Mouse (Mus musculus) retina, postnatal 1 day (tissue): ENCODE data around the gene Fam20b.
A peak's percentile ranks its signal among the peaks of the same experiment; 100 is the strongest.
"Not testable (repeated sequence)": the region's sequence is repeated elsewhere in the genome, so short reads cannot be mapped to it uniquely, and the experiment has no call there.

Experiments used
- DNase-seq: peaks from one replicate; pipeline ENCODE4 v3.0.0-alpha.2; 2012

Fam20b gene

GRCm38 (mm10) chr1:156669208-156669983, 49.5 kb downstream of the Fam20b start:
- DNase-seq: no peak

- no peak for DNase-seq
Observed at GRCm38 (mm10) chr1:156668602-156669001, 50.3 kb downstream of the Fam20b start.

GRCm38 (mm10) chr1:156667141-156667926, 51.6 kb downstream of the Fam20b start:
- no peak for DNase-seq

- DNase-seq: no peak
Observed at GRCm38 (mm10) chr1:156665777-156666176, 53.1 kb downstream of the Fam20b start.

GRCm38 (mm10) chr1:156660660-156661236, 58.1 kb downstream of the Fam20b start:
- DNase-seq: not testable (repeated sequence)

- DNase-seq: no peak
Observed at GRCm38 (mm10) chr1:156659906-156660659, 58.8 kb downstream of the Fam20b start.

- DNase-seq: no peak
Observed at GRCm38 (mm10) chr1:156658676-156659075, 60.2 kb downstream of the Fam20b start.

GRCm38 (mm10) chr1:156657523-156657922, 61.4 kb downstream of the Fam20b start:
- DNase-seq: no peak

- DNase-seq: no peak
Observed at GRCm38 (mm10) chr1:156654735-156655530, 64.0 kb downstream of the Fam20b start.

GRCm38 (mm10) chr1:156652189-156652822, 66.6 kb downstream of the Fam20b start:
- DNase-seq: no peak

- no peak for DNase-seq
Observed at GRCm38 (mm10) chr1:156650631-156651030, 68.3 kb downstream of the Fam20b start.

GRCm38 (mm10) chr1:156648705-156649104, 70.2 kb downstream of the Fam20b start:
- no peak for DNase-seq

- DNase-seq: no peak
Observed at GRCm38 (mm10) chr1:156645971-156646370, 72.9 kb downstream of the Fam20b start.

- peak; percentile 54 for DNase-seq
Observed at GRCm38 (mm10) chr1:156644780-156645523, 73.9 kb downstream of the Fam20b start.

GRCm38 (mm10) chr1:156644061-156644460, 74.8 kb downstream of the Fam20b start:
- no peak for DNase-seq

- DNase-seq: no peak
Observed at GRCm38 (mm10) chr1:156642813-156643212, 76.1 kb downstream of the Fam20b start.

GRCm38 (mm10) chr1:156641808-156642207, 77.1 kb downstream of the Fam20b start:
- DNase-seq: no peak

- DNase-seq: no peak
Observed at GRCm38 (mm10) chr1:156640577-156640976, 78.3 kb downstream of the Fam20b start.

- DNase-seq: no peak
Observed at GRCm38 (mm10) chr1:156639455-156639854, 79.4 kb downstream of the Fam20b start.

GRCm38 (mm10) chr1:156635148-156635547, 83.7 kb downstream of the Fam20b start:
- DNase-seq: no peak

- DNase-seq: peak; percentile 66
Observed at GRCm38 (mm10) chr1:156633095-156633494, 85.8 kb downstream of the Fam20b start.
